Mouse (Mus musculus) liver, embryonic 15.5 days (tissue): ENCODE measurements around the gene Stk24. TPM values are rescaled to one million over a fixed set of nuclear protein-coding genes. Genes with fewer than 3 reads are reported as not detected.

Experiments
- ATAC-seq: fragments of 200-750 bp; cut with Nextera tagmentation; 2 replicates; pipeline ENCODE4 v1.8.0; 2017; ENCODE audit warnings: moderate number of reproducible peaks, mild to moderate bottlenecking, moderate library complexity; ENCODE audit not compliant: insufficient read depth
- H3K27ac ChIP-seq: fragments of 300-500 bp; sonication (generic); replicated peaks from 2 replicates; pipeline ENCODE4 v1.5.1; 2015; ENCODE audit warnings: mild to moderate bottlenecking, inconsistent platforms
- H3K27me3 ChIP-seq: fragments of 300-500 bp; sonication (generic); 2 replicates; pipeline ENCODE4 v1.6.1; 2015; ENCODE audit warnings: mild to moderate bottlenecking, inconsistent platforms
- H3K36me3 ChIP-seq: fragments of 300-500 bp; sonication (generic); replicated peaks from 2 replicates; pipeline ENCODE4 v1.6.1; 2015; ENCODE audit warnings: moderate library complexity, mild to moderate bottlenecking, inconsistent platforms
- H3K4me1 ChIP-seq: fragments of 300-500 bp; sonication (generic); replicated peaks from 2 replicates; pipeline ENCODE4 v1.6.1; 2015; ENCODE audit warnings: inconsistent platforms
- H3K4me2 ChIP-seq: fragments of 300-500 bp; sonication (generic); 2 replicates; pipeline ENCODE4 v1.6.1; 2015; ENCODE audit warnings: moderate library complexity, mild to moderate bottlenecking, inconsistent platforms
- H3K4me3 ChIP-seq: fragments of 300-500 bp; sonication (generic); replicated peaks from 2 replicates; pipeline ENCODE4 v1.5.1; 2015; ENCODE audit warnings: mild to moderate bottlenecking, inconsistent platforms
- H3K9ac ChIP-seq: fragments of 300-500 bp; sonication (generic); 2 replicates; pipeline ENCODE4 v1.6.1; 2015; ENCODE audit warnings: moderate library complexity, mild to moderate bottlenecking, inconsistent platforms
- H3K9me3 ChIP-seq: fragments of 300-500 bp; sonication (generic); replicated peaks from 2 replicates; pipeline ENCODE4 v1.6.1; 2016; ENCODE audit warnings: inconsistent platforms
- WGBS: fragments of 180-500 bp; shearing (Covaris S2); methylation state at CpG from one replicate; pipeline ENCODE4 v1.1.7; 2015; ENCODE audit warnings: mixed read lengths; ENCODE audit not compliant: insufficient replicate concordance; 5-methylcytosine and 5-hydroxymethylcytosine counted together
- polyA plus RNA-seq: library from polyadenylated mRNA; unstranded; fragments of >200 nt; fragmentation: Nextera tagmentation; extraction: Ambion mirVana; gene quantifications from 2 replicates; pipeline ENCODE4 v1.2.1, GENCODE M21; 2015

Stk24 gene
- polyA plus RNA-seq, 1 experiment from 2014 or later: 29.3 TPM

- ATAC-seq: no peak
- Histone ChIP-seq H3K4me3 (no peak overlapping the region), H3K27ac (no peak overlapping the region), H3K9ac (no peak overlapping the region), H3K27me3 (no peaks in the 10 kb centered on the region), H3K4me2 (no peak overlapping the region), H3K9me3 (no peaks in the 10 kb centered on the region), H3K4me1 (peaks cover 45% of the 10 kb centered on the region), H3K36me3 (peaks cover 15% of the 10 kb centered on the region)
- WGBS: 64% methylated on average over 5 of the region's 5 CpGs
These were observed 50.3 kb downstream of the Stk24 start for GRCm38 (mm10) chr14:121329401-121330089.

GRCm38 (mm10) chr14:121328878-121329277 lies 50.9 kb downstream of the Stk24 start:
- Histone ChIP-seq H3K4me3 (no peak overlapping the region), H3K4me1 (peaks cover 51% of the 10 kb centered on the region), H3K9me3 (no peaks in the 10 kb centered on the region), H3K4me2 (no peak overlapping the region), H3K27ac (no peak overlapping the region), H3K9ac (no peak overlapping the region), H3K36me3 (peaks cover 9% of the 10 kb centered on the region), H3K27me3 (no peaks in the 10 kb centered on the region)
- 57% methylated on average over 5 of the region's 5 CpGs for WGBS
- no peak for ATAC-seq

GRCm38 (mm10) chr14:121326432-121326831 lies 53.4 kb downstream of the Stk24 start:
- Histone ChIP-seq H3K9me3 (no peaks in the 10 kb centered on the region), H3K9ac (no peak overlapping the region), H3K36me3 (peaks cover 4% of the 10 kb centered on the region; the same call in 1 of the 2 replicates), H3K27ac (no peak overlapping the region), H3K4me2 (no peak overlapping the region), H3K27me3 (no peaks in the 10 kb centered on the region), H3K4me1 (peaks cover 68% of the 10 kb centered on the region), H3K4me3 (no peak overlapping the region)
- 57% methylated on average over 2 of the region's 2 CpGs for WGBS
- no peak for ATAC-seq

GRCm38 (mm10) chr14:121324521-121325330 lies 55.1 kb downstream of the Stk24 start:
- no peak for ATAC-seq
- H3K36me3 ChIP-seq: 0 out of 2 replicates have a peak, but pooled peaks cover under 1% of the 10 kb centered on the region
- no peaks in the 10 kb centered on the region for H3K9me3 ChIP-seq
- no peak overlapping the region for H3K4me2 ChIP-seq
- WGBS: 55% methylated on average over 17 of the region's 17 CpGs
- no peaks in the 10 kb centered on the region for H3K27me3 ChIP-seq
- H3K9ac ChIP-seq: no peak overlapping the region
- peaks cover 63% of the 10 kb centered on the region for H3K4me1 ChIP-seq
- H3K27ac ChIP-seq: no peak overlapping the region
- no peak overlapping the region for H3K4me3 ChIP-seq

- Histone ChIP-seq H3K9ac (no peak overlapping the region), H3K4me2 (no peak overlapping the region), H3K9me3 (no peaks in the 10 kb centered on the region), H3K27ac (no peak overlapping the region), H3K4me3 (no peak overlapping the region), H3K36me3 (no peaks in the 10 kb centered on the region), H3K4me1 (peaks cover 61% of the 10 kb centered on the region), H3K27me3 (no peaks in the 10 kb centered on the region)
- WGBS: 57% methylated on average over 7 of the region's 7 CpGs
- no peak for ATAC-seq
These were observed 57.2 kb downstream of the Stk24 start for GRCm38 (mm10) chr14:121322641-121323040.

GRCm38 (mm10) chr14:121322150-121322549 lies 57.7 kb downstream of the Stk24 start:
- 68% methylated on average over 5 of the region's 5 CpGs for WGBS
- Histone ChIP-seq H3K27me3 (no peaks in the 10 kb centered on the region), H3K36me3 (no peaks in the 10 kb centered on the region), H3K9ac (no peak overlapping the region), H3K4me2 (no peak overlapping the region), H3K4me1 (peaks cover 63% of the 10 kb centered on the region), H3K9me3 (no peaks in the 10 kb centered on the region), H3K27ac (no peak overlapping the region), H3K4me3 (no peak overlapping the region)
- no peak for ATAC-seq

GRCm38 (mm10) chr14:121318382-121318781 lies 61.4 kb downstream of the Stk24 start:
- H3K4me2 ChIP-seq: no peak overlapping the region
- ATAC-seq: no peak
- peaks cover 47% of the 10 kb centered on the region for H3K4me1 ChIP-seq
- H3K9me3 ChIP-seq: no peaks in the 10 kb centered on the region
- H3K27ac ChIP-seq: no peak overlapping the region
- no peak overlapping the region for H3K9ac ChIP-seq
- WGBS: 18% methylated on average over 5 of the region's 5 CpGs
- H3K27me3 ChIP-seq: no peaks in the 10 kb centered on the region
- no peak overlapping the region for H3K4me3 ChIP-seq
- no peaks in the 10 kb centered on the region for H3K36me3 ChIP-seq

GRCm38 (mm10) chr14:121317312-121317671 lies 62.5 kb downstream of the Stk24 start:
- Histone ChIP-seq H3K36me3 (no peaks in the 10 kb centered on the region), H3K27ac (no peak overlapping the region), H3K9ac (no peak overlapping the region), H3K27me3 (no peaks in the 10 kb centered on the region), H3K4me2 (no peak overlapping the region), H3K9me3 (no peaks in the 10 kb centered on the region), H3K4me1 (peaks cover 45% of the 10 kb centered on the region), H3K4me3 (no peak overlapping the region)
- ATAC-seq: no peak
- WGBS: 78% methylated on average over 3 of the region's 3 CpGs

GRCm38 (mm10) chr14:121316631-121317311 lies 63.0 kb downstream of the Stk24 start:
- no peaks in the 10 kb centered on the region for H3K9me3 ChIP-seq
- no peak for ATAC-seq
- H3K4me3 ChIP-seq: no peak overlapping the region
- H3K9ac ChIP-seq: no peak overlapping the region
- H3K36me3 ChIP-seq: no peaks in the 10 kb centered on the region
- 64% methylated on average over 13 of the region's 13 CpGs for WGBS
- H3K4me1 ChIP-seq: peaks cover 45% of the 10 kb centered on the region
- no peaks in the 10 kb centered on the region for H3K27me3 ChIP-seq
- H3K4me2 ChIP-seq: no peak overlapping the region
- H3K27ac ChIP-seq: no peak overlapping the region

- peaks cover 51% of the 10 kb centered on the region for H3K4me1 ChIP-seq
- no peak overlapping the region for H3K27ac ChIP-seq
These were observed 63.7 kb downstream of the Stk24 start for GRCm38 (mm10) chr14:121316136-121316535.

GRCm38 (mm10) chr14:121314934-121315333 lies 64.9 kb downstream of the Stk24 start:
- Histone ChIP-seq H3K9ac (no peak overlapping the region), H3K36me3 (no peaks in the 10 kb centered on the region), H3K4me3 (no peak overlapping the region), H3K27me3 (no peaks in the 10 kb centered on the region), H3K27ac (no peak overlapping the region), H3K4me1 (peaks cover 60% of the 10 kb centered on the region), H3K9me3 (no peaks in the 10 kb centered on the region), H3K4me2 (no peak overlapping the region)
- 67% methylated on average over 3 of the region's 3 CpGs for WGBS
- ATAC-seq: no peak

More at GRCm38 (mm10) chr14:121316136-121316535, 63.7 kb downstream of the Stk24 start:
- no peaks in the 10 kb centered on the region for H3K27me3 ChIP-seq
- H3K36me3 ChIP-seq: no peaks in the 10 kb centered on the region
- WGBS: 78% methylated on average over 5 of the region's 5 CpGs
- no peak overlapping the region for H3K9ac ChIP-seq
- H3K4me3 ChIP-seq: no peak overlapping the region
- H3K9me3 ChIP-seq: no peaks in the 10 kb centered on the region
- no peak overlapping the region for H3K4me2 ChIP-seq
- no peak for ATAC-seq
